Mouse (Mus musculus) heart, embryonic 14.5 days (tissue): Measurements from ENCODE around the gene Myzap. TPM values are rescaled to one million over a fixed set of nuclear protein-coding genes. Genes with fewer than 3 reads are reported as not detected.

Source experiments
- ATAC-seq: fragments of 200-750 bp; cut with Nextera tagmentation; 2 replicates; pipeline ENCODE4 v1.8.0; 2017; ENCODE audit warnings: low read depth, moderate TSS enrichment; ENCODE audit not compliant: insufficient number of reproducible peaks, insufficient read depth, low FRiP score
- H3K27ac ChIP-seq, 2 experiments: fragments of 200-500 bp in 1 of 2; fragments of 300-500 bp in 1 of 2; sonication (generic) in 1 of 2; replicated peaks in 1 of 2; 2 replicates each; pipeline ENCODE4 v1.5.1; 2012 to 2014; ENCODE audit warnings: low read depth in 2 of 2, low read length in 2 of 2, control low read depth in 1 of 2, mild to moderate bottlenecking in 1 of 2, mixed read lengths in 1 of 2; ENCODE audit not compliant: control insufficient read depth in 1 of 2, insufficient read depth in 1 of 2
- H3K27me3 ChIP-seq: fragments of 300-500 bp; sonication (generic); 2 replicates; pipeline ENCODE4 v1.6.1; 2014; ENCODE audit warnings: mild to moderate bottlenecking, low read length, control low read depth; ENCODE audit not compliant: control insufficient read depth, insufficient read depth
- H3K36me3 ChIP-seq: fragments of 300-500 bp; sonication (generic); 2 replicates; pipeline ENCODE4 v1.6.1; 2014; ENCODE audit warnings: mild to moderate bottlenecking, control low read depth, low read length, mixed read lengths; ENCODE audit not compliant: control insufficient read depth, insufficient read depth
- H3K4me1 ChIP-seq, 2 experiments: fragments of 200-500 bp in 1 of 2; fragments of 300-500 bp in 1 of 2; sonication (generic) in 1 of 2; 2 replicates each; pipeline ENCODE4 v1.6.1; 2012 to 2014; ENCODE audit warnings: low read length in 2 of 2, control low read depth in 1 of 2, mixed read lengths in 1 of 2; ENCODE audit not compliant: control insufficient read depth in 2 of 2, insufficient read depth in 2 of 2
- H3K4me2 ChIP-seq: fragments of 300-500 bp; sonication (generic); 2 replicates; pipeline ENCODE4 v1.6.1; 2014; ENCODE audit warnings: mild to moderate bottlenecking, low read length
- H3K4me3 ChIP-seq, 2 experiments: fragments of 200-500 bp in 1 of 2; fragments of 300-500 bp in 1 of 2; sonication (generic) in 1 of 2; 2 replicates each; pipeline ENCODE4 v1.5.1; 2012 to 2014; ENCODE audit warnings: low read length in 2 of 2, mild to moderate bottlenecking in 2 of 2, control low read depth in 1 of 2, low read depth in 1 of 2, moderate library complexity in 1 of 2; ENCODE audit not compliant: control insufficient read depth in 1 of 2, insufficient read depth in 1 of 2
- H3K9ac ChIP-seq: fragments of 300-500 bp; sonication (generic); 2 replicates; pipeline ENCODE4 v1.6.1; 2014; ENCODE audit warnings: mild to moderate bottlenecking, low read length
- H3K9me3 ChIP-seq: fragments of 300-500 bp; sonication (generic); 2 replicates; pipeline ENCODE4 v1.6.1; 2016; ENCODE audit warnings: low read length, control low read depth; ENCODE audit not compliant: control insufficient read depth
- WGBS: fragments of 180-500 bp; shearing (Covaris S2); extraction: QIAGEN DNeasy Blood & Tissue Kit; methylation state at CpG from one replicate; pipeline ENCODE4 v1.1.7; 2014; 5-methylcytosine and 5-hydroxymethylcytosine counted together
- polyA plus RNA-seq: library from polyadenylated mRNA; unstranded; fragments of >200 nt; fragmentation: Nextera tagmentation; extraction: Ambion mirVana; gene quantifications from 2 replicates; pipeline ENCODE4 v1.2.1, GENCODE M21; 2014

Myzap gene
- polyA plus RNA-seq, 1 experiment from 2014 or later = 125 TPM

DNA sequence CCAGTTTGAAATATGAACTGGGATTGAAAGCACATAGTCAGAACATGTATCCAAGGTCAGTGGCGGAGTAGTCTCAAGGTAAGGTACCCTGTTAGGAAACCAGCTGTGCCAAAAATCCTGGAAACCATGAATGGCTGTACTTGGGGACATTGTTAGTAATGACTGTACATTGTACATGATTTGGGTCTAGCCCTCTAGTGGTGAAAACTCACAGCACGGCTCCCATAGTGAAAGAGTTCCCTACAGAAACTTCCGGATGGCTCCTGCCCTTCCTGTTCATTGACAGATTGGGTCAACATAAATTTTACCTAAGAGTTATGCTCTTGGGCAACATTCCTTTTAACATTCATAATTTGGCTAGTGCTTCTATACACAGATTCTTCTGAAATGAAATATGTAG lies 126.0 kb downstream of the Myzap start:
- no peak overlapping the region for H3K4me3 ChIP-seq
- WGBS = 62% methylated on average over 3 of the region's 3 CpGs
- no peaks in the 10 kb centered on the region for H3K36me3 ChIP-seq
- H3K27ac ChIP-seq = no peak overlapping the region
- H3K27me3 ChIP-seq = no peaks in the 10 kb centered on the region
- no peak for ATAC-seq
- H3K4me1 ChIP-seq = peaks cover 4 to 12% of the 10 kb centered on the region in 2 experiments
- no peaks in the 10 kb centered on the region for H3K9me3 ChIP-seq
- H3K9ac ChIP-seq = no peak overlapping the region
- no peak overlapping the region for H3K4me2 ChIP-seq

DNA sequence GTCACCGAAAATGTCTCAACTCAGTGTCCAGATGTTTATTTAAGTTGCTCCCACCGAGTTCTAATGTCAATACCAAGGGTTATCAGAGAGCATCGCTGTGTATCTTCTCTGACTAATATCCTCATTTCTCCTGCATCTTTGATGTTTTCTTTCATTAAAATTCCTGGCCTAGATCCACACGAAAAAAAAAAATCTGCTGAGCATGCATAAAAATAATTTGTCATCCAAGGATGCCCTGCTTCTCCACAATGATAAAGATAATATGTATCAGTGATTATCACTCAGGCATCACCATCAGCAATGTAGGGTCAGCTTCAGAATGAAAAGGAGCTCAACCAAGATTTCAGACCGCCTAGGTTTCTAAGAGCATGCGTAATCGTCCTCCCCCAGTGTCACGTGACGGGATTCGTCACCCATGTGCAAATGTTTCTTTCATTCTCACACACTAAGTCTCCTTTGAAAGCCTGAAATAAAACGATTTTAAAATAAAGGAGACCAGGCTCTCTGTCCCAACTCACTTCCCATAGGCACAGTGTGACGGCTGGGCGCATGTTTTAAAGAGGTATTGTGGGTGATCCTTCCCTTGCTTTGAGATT lies 129.0 kb downstream of the Myzap start:
- no peak overlapping the region for H3K4me2 ChIP-seq
- H3K4me1 ChIP-seq = peaks cover 4 to 10% of the 10 kb centered on the region in 2 experiments
- H3K4me3 ChIP-seq = no peak overlapping the region
- no peak overlapping the region for H3K9ac ChIP-seq
- H3K27me3 ChIP-seq = no peaks in the 10 kb centered on the region
- WGBS = 67% methylated on average over 13 of the region's 13 CpGs
- H3K9me3 ChIP-seq = no peaks in the 10 kb centered on the region
- H3K36me3 ChIP-seq = no peaks in the 10 kb centered on the region
- H3K27ac ChIP-seq = no peak overlapping the region
- ATAC-seq = no peak

DNA sequence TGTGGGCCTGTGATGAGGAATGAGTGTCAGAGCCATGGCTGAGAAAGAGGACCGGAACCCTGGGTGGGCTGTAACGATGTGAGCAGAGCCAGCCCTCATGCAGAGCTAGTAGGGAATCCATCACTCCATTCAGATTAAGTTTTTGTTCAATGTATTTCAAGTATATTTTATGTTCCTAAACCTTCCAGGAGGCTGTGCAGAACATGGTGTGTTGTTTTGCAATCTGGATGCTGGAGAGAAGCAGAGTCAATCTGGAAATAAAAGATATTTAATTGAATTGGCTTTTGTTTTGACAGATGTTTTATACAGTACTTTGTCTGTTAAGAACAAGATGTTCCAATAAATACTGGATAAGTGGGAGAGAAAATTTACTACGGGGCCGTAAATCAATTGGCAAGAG lies 135.4 kb downstream of the Myzap start:
- no peak for ATAC-seq
- no peak overlapping the region for H3K4me2 ChIP-seq
- H3K4me1 ChIP-seq = peaks cover 7 to 11% of the 10 kb centered on the region in 2 experiments
- no peaks in the 10 kb centered on the region for H3K27me3 ChIP-seq
- H3K4me3 ChIP-seq = no peak overlapping the region
- H3K9ac ChIP-seq = no peak overlapping the region
- 92% methylated on average over 4 of the region's 4 CpGs for WGBS
- no peaks in the 10 kb centered on the region for H3K9me3 ChIP-seq
- no peak overlapping the region for H3K27ac ChIP-seq
- no peaks in the 10 kb centered on the region for H3K36me3 ChIP-seq

Other genes with a start within 250 kb of the Myzap start
- gene Polr2m, start 106.4 kb downstream of the Myzap start, polyA plus RNA-seq = 278 and 305 TPM in 2 replicates
- 35.8 and 37.6 TPM in 2 replicates for gene Cgnl1, start 179.2 kb upstream of the Myzap start, polyA plus RNA-seq